Mouse (Mus musculus) olfactory bulb, adult 2 months (tissue): Measurements from ENCODE around the gene Aldh3b3.

Source experiments
- CTCF ChIP-seq: fragments of 200-500 bp; IDR thresholded peaks from 2 replicates; pipeline ENCODE4 v1.5.1; 2012; ENCODE audit warnings: low read depth, mild to moderate bottlenecking, low read length, moderate library complexity; ENCODE audit not compliant: insufficient read depth
- POLR2A ChIP-seq: fragments of 200-500 bp; IDR thresholded peaks from 2 replicates; pipeline ENCODE4 v1.6.1; 2012; ENCODE audit warnings: mild to moderate bottlenecking, low read depth, low read length, moderate library complexity; ENCODE audit not compliant: insufficient read depth

DNA sequence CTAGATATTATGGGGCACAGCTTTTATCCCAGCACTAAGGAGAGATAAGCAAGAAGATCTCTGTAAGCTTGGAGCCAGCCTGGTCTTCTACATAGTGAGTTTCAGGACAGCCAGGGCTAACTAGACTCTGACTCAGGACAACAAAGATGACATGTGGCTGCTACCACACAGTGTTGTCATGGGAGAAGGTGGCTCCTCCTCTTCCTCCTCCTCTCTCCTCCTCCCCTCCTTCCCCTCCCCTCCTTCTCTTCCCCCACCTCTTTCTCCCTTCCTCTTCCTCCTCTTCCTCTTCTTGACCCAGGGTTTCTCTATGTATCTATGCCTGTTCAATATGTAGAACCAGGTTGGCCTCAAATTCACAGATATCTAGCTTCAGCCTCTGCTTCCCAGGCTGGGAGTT is 7.0 kb upstream of the Aldh3b3 start:
- TF ChIP-seq CTCF: no peak
- TF ChIP-seq POLR2A: no peak
